Mouse (Mus musculus) limb, embryonic 13.5 days (tissue): Measurements from ENCODE around the gene Kctd14. TPM values are rescaled to one million over a fixed set of nuclear protein-coding genes. Genes with fewer than 3 reads are reported as not detected.
"Not testable (repeated sequence)": the region's sequence is repeated elsewhere in the genome, so short reads cannot be mapped to it uniquely, and the experiment has no call there.

Experiments used
- ATAC-seq: fragments of 200-750 bp; cut with Nextera tagmentation; 2 replicates; pipeline ENCODE4 v1.8.0; 2017; ENCODE audit warnings: low read depth, moderate number of reproducible peaks, moderate TSS enrichment; ENCODE audit not compliant: low FRiP score
- H3K27ac ChIP-seq: fragments of 300-500 bp; sonication (generic); 2 replicates; pipeline ENCODE4 v1.5.1; 2015; ENCODE audit warnings: inconsistent platforms, mild to moderate bottlenecking, moderate library complexity
- H3K27me3 ChIP-seq: fragments of 300-500 bp; sonication (generic); 2 replicates; pipeline ENCODE4 v1.6.1; 2015; ENCODE audit warnings: mild to moderate bottlenecking, inconsistent platforms
- H3K36me3 ChIP-seq: fragments of 300-500 bp; sonication (generic); 2 replicates; pipeline ENCODE4 v1.6.1; 2015; ENCODE audit warnings: inconsistent platforms, mild to moderate bottlenecking, moderate library complexity
- H3K4me1 ChIP-seq: fragments of 300-500 bp; sonication (generic); 2 replicates; pipeline ENCODE4 v1.6.1; 2015; ENCODE audit warnings: inconsistent platforms
- H3K4me2 ChIP-seq: fragments of 300-500 bp; sonication (generic); replicated peaks from 2 replicates; pipeline ENCODE4 v1.6.1; 2015; ENCODE audit warnings: inconsistent platforms, mild to moderate bottlenecking, moderate library complexity
- H3K4me3 ChIP-seq: fragments of 300-500 bp; sonication (generic); 2 replicates; pipeline ENCODE4 v1.5.1; 2015; ENCODE audit warnings: moderate library complexity, mild to moderate bottlenecking, inconsistent platforms
- H3K9ac ChIP-seq: fragments of 300-500 bp; sonication (generic); 2 replicates; pipeline ENCODE4 v1.6.1; 2015; ENCODE audit warnings: mild to moderate bottlenecking, inconsistent platforms
- H3K9me3 ChIP-seq: fragments of 300-500 bp; sonication (generic); 2 replicates; pipeline ENCODE4 v1.6.1; 2016; ENCODE audit warnings: inconsistent platforms
- WGBS: fragments of 180-500 bp; shearing (Covaris S2); methylation state at CpG from one replicate; pipeline ENCODE4 v1.1.7; 2015; 5-methylcytosine and 5-hydroxymethylcytosine counted together
- polyA plus RNA-seq: library from polyadenylated mRNA; unstranded; fragments of >200 nt; fragmentation: Nextera tagmentation; extraction: Ambion mirVana; gene quantifications from 2 replicates; pipeline ENCODE4 v1.2.1, GENCODE M21; 2015

The Kctd14 gene
- 4.5 and 5.5 TPM in 2 replicates for polyA plus RNA-seq

GRCm38 (mm10) chr7:97451023-97451422 lies at the start of gene Kctd14:
Kctd14 (plus strand) TSS chr7:97451323.
- ATAC-seq, result not testable (repeated sequence)
- WGBS, result 77% methylated on average over 2 of the region's 2 CpGs

GRCm38 (mm10) chr7:97407145-97407544 lies 44.0 kb upstream of the Kctd14 start:
- Histone ChIP-seq H3K9ac (no peak overlapping the region), H3K27me3 (no peaks in the 10 kb centered on the region), H3K9me3 (0 out of 2 replicates have a peak, but pooled peaks cover 9% of the 10 kb centered on the region), H3K4me3 (no peak overlapping the region), H3K4me2 (no peak overlapping the region), H3K27ac (no peak overlapping the region), H3K36me3 (peaks cover 63% of the 10 kb centered on the region), H3K4me1 (no peaks in the 10 kb centered on the region)
- ATAC-seq, result 0 out of 2 replicates have a peak, but pooled peaks have one; percentile 28
- WGBS, result 83% methylated on average over 10 of the region's 10 CpGs

More at GRCm38 (mm10) chr7:97451023-97451422, at the start of gene Kctd14:
- not testable (repeated sequence) for H3K9me3 ChIP-seq, H3K36me3 ChIP-seq, H3K9ac ChIP-seq, H3K27me3 ChIP-seq, H3K4me2 ChIP-seq, H3K27ac ChIP-seq, H3K4me3 ChIP-seq
- peaks cover 28% of the 10 kb centered on the region for H3K4me1 ChIP-seq

- Histone ChIP-seq H3K4me1 (peaks cover 10% of the 10 kb centered on the region), H3K27ac (no peak overlapping the region), H3K9me3 (no peaks in the 10 kb centered on the region), H3K4me3 (no peak overlapping the region), H3K4me2 (no peak overlapping the region), H3K27me3 (no peaks in the 10 kb centered on the region), H3K36me3 (peaks cover 57% of the 10 kb centered on the region), H3K9ac (no peak overlapping the region)
- ATAC-seq, result no peak
- 89% methylated on average over 2 of the region's 2 CpGs for WGBS
Measured at GRCm38 (mm10) chr7:97411106-97411505, 40.0 kb upstream of the Kctd14 start.

GRCm38 (mm10) chr7:97411575-97411974 lies 39.5 kb upstream of the Kctd14 start:
- H3K4me3 ChIP-seq, result no peak overlapping the region
- peaks cover 57% of the 10 kb centered on the region for H3K36me3 ChIP-seq
- H3K4me1 ChIP-seq, result peaks cover 10% of the 10 kb centered on the region
- H3K27me3 ChIP-seq, result no peaks in the 10 kb centered on the region
- 84% methylated on average over 3 of the region's 3 CpGs for WGBS
- H3K9me3 ChIP-seq, result no peaks in the 10 kb centered on the region
- no peak for ATAC-seq
- H3K4me2 ChIP-seq, result no peak overlapping the region
- no peak overlapping the region for H3K27ac ChIP-seq
- H3K9ac ChIP-seq, result no peak overlapping the region

DNA sequence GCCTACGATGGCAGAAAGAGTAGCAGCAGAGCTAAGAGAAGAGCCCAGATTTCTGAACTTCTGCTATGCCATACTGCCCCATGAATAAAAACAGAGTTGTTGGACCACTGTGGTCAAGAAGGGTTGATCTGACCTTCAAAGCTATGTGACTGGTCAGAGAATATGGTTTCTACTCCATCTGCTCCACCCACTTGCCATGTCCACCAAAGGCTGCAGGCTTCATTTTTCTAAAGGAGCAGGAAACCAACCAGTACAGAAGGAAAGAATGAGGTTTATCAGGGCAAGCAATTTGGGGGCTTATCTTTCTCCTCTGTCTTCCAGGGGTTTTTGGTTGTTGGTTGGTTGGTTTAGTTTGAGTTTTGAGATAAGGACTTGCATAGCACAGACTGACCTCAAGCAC lies 37.1 kb upstream of the Kctd14 start:
- no peaks in the 10 kb centered on the region for H3K9me3 ChIP-seq
- H3K4me3 ChIP-seq, result no peak overlapping the region
- H3K4me1 ChIP-seq, result peaks cover 10% of the 10 kb centered on the region
- H3K27ac ChIP-seq, result no peak overlapping the region
- no peak overlapping the region for H3K9ac ChIP-seq
- no peak for ATAC-seq
- no peak overlapping the region for H3K4me2 ChIP-seq
- no peaks in the 10 kb centered on the region for H3K27me3 ChIP-seq
- peaks cover 36% of the 10 kb centered on the region for H3K36me3 ChIP-seq
- 93% methylated on average over 1 of the region's 1 CpGs for WGBS

GRCm38 (mm10) chr7:97414426-97414825 lies 36.7 kb upstream of the Kctd14 start:
- ATAC-seq, result no peak
- Histone ChIP-seq H3K4me1 (peaks cover 10% of the 10 kb centered on the region), H3K9me3 (no peaks in the 10 kb centered on the region), H3K36me3 (peaks cover 32% of the 10 kb centered on the region), H3K27me3 (no peaks in the 10 kb centered on the region), H3K4me2 (no peak overlapping the region), H3K27ac (no peak overlapping the region), H3K9ac (no peak overlapping the region), H3K4me3 (no peak overlapping the region)
- WGBS, result 91% methylated on average over 1 of the region's 1 CpGs

GRCm38 (mm10) chr7:97414915-97415687 lies 36.0 kb upstream of the Kctd14 start:
- 0 out of 2 replicates have a peak, but pooled peaks have one; percentile 18 for ATAC-seq

DNA sequence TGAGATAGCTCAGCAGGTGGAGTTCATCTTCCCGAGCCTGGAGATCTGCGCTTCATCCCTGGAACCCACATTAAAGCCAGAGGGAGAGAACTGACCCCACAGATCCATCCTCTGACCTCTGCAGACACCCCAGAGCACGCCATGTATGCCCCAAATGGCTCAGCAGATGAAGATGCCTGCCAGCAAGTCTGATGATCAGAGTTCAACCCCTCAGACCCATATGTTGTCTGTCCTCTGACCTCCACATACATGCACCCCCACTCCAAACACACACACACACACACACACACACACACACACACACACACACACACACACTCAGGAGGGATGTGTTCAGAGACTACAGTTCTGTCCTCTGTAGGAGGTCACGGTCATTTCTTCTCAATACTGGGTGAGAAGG lies 34.6 kb upstream of the Kctd14 start:
- Histone ChIP-seq H3K9me3 (no peaks in the 10 kb centered on the region), H3K4me1 (peaks cover 10% of the 10 kb centered on the region), H3K4me2 (no peak overlapping the region), H3K27me3 (no peaks in the 10 kb centered on the region), H3K27ac (no peak overlapping the region), H3K36me3 (peaks cover 11% of the 10 kb centered on the region), H3K9ac (no peak overlapping the region), H3K4me3 (no peak overlapping the region)
- 87% methylated on average over 4 of the region's 4 CpGs for WGBS
- no peak for ATAC-seq

More at GRCm38 (mm10) chr7:97414915-97415687, 36.0 kb upstream of the Kctd14 start:
- Histone ChIP-seq H3K36me3 (peaks cover 25% of the 10 kb centered on the region), H3K4me3 (no peak overlapping the region), H3K27me3 (no peaks in the 10 kb centered on the region), H3K4me2 (no peak overlapping the region), H3K27ac (no peak overlapping the region), H3K4me1 (peaks cover 10% of the 10 kb centered on the region), H3K9me3 (no peaks in the 10 kb centered on the region), H3K9ac (no peak overlapping the region)
- WGBS, result 37% methylated on average over 9 of the region's 9 CpGs

DNA sequence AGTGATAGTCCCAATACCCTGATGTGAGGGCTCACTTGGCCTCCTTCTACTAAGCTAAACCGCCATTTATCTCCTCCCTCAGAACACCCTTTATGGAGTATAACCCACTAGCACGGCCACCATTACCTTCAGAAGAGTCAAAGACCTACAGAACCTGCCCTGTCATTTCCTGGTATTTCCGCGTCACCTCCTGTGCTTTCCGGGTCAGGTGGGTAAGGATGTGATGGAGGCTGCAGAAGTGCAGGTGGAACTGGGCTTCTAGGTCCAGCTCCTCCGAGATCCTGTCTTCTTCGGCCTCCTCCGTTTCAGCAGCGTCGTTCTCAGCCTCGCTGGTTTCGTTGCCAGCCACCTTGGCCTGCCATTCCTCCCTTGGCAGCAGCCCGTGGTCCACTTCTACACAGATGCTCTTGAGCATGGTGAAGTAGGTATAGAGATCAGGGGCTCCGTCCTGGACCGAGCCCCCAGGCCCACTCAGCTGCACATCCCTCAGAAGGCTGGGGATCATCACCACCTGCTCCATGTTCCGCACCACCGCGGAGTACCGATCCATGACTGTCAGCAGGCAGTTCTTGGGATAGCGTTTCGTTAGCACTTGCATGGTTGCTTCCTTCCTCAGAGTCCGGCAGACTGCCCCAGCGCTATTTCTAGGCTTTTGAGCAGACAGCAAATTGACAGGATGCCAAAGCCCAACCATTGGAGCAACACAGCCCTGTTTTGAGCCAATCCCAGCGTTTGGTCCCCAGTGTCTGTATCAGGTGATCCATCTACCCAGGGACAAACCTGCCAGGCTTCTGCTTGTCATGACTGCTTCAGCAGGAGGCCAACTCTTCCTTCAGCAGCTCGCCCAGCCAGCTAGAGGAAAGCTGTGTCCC lies 34.0 kb upstream of the Kctd14 start, which contains the start of gene Thrsp:
Gene Thrsp, minus strand, starts transcription at position 825 of the 872 bp plus-strand sequence.
- H3K4me2 ChIP-seq, result no peak within 1 kb of the TSS
- no peak for ATAC-seq
- H3K27me3 ChIP-seq, result no peaks in the 10 kb centered on the region
- H3K9me3 ChIP-seq, result no peaks in the 10 kb centered on the region
- peaks cover 10% of the 10 kb centered on the region for H3K4me1 ChIP-seq
- H3K27ac ChIP-seq, result no peak within 1 kb of the TSS
- WGBS, result 80% methylated on average over 25 of the region's 25 CpGs
- peaks cover 8% of the 10 kb centered on the region; the same call in 1 of the 2 replicates for H3K36me3 ChIP-seq
- no peak within 1 kb of the TSS for H3K4me3 ChIP-seq
- no peak within 1 kb of the TSS for H3K9ac ChIP-seq

DNA sequence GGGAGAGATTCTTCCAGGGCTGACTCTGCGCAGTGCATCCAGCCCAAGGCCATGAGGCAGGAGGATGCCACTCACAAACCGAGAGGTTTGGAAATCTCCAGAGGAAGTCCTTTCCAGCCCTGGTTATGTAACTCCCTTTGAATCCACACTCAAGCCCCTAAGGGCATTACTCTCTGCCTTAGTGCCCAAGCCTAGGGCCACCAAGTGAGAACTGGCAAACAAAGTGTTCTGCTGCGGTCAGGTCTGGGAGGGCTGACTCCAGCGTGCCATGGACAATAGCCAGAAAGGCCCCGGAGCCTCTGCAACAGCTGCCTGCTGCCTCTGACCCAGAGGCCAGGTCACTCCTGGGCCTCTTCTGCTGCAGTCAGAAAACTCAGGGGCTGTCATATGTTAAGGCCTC lies 32.4 kb upstream of the Kctd14 start:
- no peak for ATAC-seq
- no peak overlapping the region for H3K27ac ChIP-seq
- 83% methylated on average over 5 of the region's 5 CpGs for WGBS

DNA sequence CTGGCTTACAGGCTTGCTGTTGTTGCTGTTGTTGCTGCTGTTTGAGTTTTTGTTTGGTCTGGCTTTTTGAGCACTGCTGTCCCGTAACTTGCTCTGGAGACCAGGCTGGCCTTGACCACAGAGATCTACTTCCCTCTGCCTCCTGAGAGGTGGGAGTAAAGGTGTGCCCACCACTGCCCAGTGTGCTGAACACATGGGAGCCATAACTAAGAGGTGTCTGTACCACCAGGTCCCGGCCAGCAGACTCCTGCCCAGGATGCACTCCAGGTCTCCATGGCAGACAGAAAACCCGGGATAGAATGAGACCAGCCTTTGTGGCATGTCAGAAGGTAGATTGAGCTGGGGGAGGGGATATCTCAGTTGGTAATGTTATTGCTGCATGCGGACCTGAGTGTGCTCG lies 32.0 kb upstream of the Kctd14 start:
- ATAC-seq, result no peak
- no peaks in the 10 kb centered on the region for H3K9me3 ChIP-seq
- H3K9ac ChIP-seq, result no peak overlapping the region
- H3K4me3 ChIP-seq, result no peak overlapping the region
- H3K27ac ChIP-seq, result no peak overlapping the region
- no peak overlapping the region for H3K4me2 ChIP-seq
- no peaks in the 10 kb centered on the region for H3K36me3 ChIP-seq
- peaks cover 10% of the 10 kb centered on the region for H3K4me1 ChIP-seq
- no peaks in the 10 kb centered on the region for H3K27me3 ChIP-seq
- WGBS, result 79% methylated on average over 5 of the region's 5 CpGs

More for the DNA sequence above, 32.4 kb upstream of the Kctd14 start:
- Histone ChIP-seq H3K4me1 (peaks cover 10% of the 10 kb centered on the region), H3K9ac (0 out of 2 replicates have a peak overlapping the region, but pooled peaks have one; percentile 2), H3K4me2 (no peak overlapping the region), H3K27me3 (no peaks in the 10 kb centered on the region), H3K4me3 (no peak overlapping the region), H3K36me3 (no peaks in the 10 kb centered on the region), H3K9me3 (no peaks in the 10 kb centered on the region)

- no peak overlapping the region for H3K9ac ChIP-seq
- no peak overlapping the region for H3K4me2 ChIP-seq
- 52% methylated on average over 1 of the region's 1 CpGs for WGBS
- H3K4me3 ChIP-seq, result no peak overlapping the region
- ATAC-seq, result no peak
- H3K36me3 ChIP-seq, result no peaks in the 10 kb centered on the region
- H3K27ac ChIP-seq, result no peak overlapping the region
- H3K4me1 ChIP-seq, result peaks cover 4% of the 10 kb centered on the region
- H3K9me3 ChIP-seq, result no peaks in the 10 kb centered on the region
- no peaks in the 10 kb centered on the region for H3K27me3 ChIP-seq
Measured at GRCm38 (mm10) chr7:97420406-97420805, 30.7 kb upstream of the Kctd14 start.
